Mouse (Mus musculus): ENCODE measurements around the gene Atf2.

- TF ChIP-seq POLR2A (IDR thresholded peaks at IDR 0.05; ENCODE audit: control insufficient read depth, low read depth, low read length) (no peak), CTCF (IDR thresholded peaks at IDR 0.05; ENCODE audit: control insufficient read depth, insufficient read depth, insufficient replicate concordance, low read depth, low read length) (no peak)
These were observed 32.3 kb downstream of the Atf2 start for GRCm38 (mm10) chr2:73860046-73860624.

All from testis, adult 2 months (tissue).